Mouse (Mus musculus) cerebral cortex, adult 2 months (tissue): ENCODE results near the gene Magea5.

Experiments used
- WGBS: fragments of 180-500 bp; shearing (Covaris S2); methylation state at CpG from one replicate; pipeline ENCODE4 v1.1.7; 2018; 5-methylcytosine and 5-hydroxymethylcytosine counted together

Gene Magea5

GRCm38 (mm10) chrX:155063045-155063444, at the start of gene Magea5:
TSS of gene Magea5 (minus strand) at chrX:155063145.
- 86% methylated on average over 16 of the region's 16 CpGs for WGBS

- 75% methylated on average over 4 of the region's 4 CpGs for WGBS
These were observed 30.6 kb upstream of the Magea5 start, which contains the start of gene Magea2 for GRCm38 (mm10) chrX:155093566-155093965. TSS of gene Magea2 (minus strand) at chrX:155093666.

- no CpG with 5 or more reads among the region's 2 CpGs for WGBS
These were observed 26.7 kb upstream of the Magea5 start, which contains the start of gene Magea1 for GRCm38 (mm10) chrX:155089693-155090092. TSS of gene Magea1 (minus strand) at chrX:155089793.
